Mouse (Mus musculus): ENCODE data around the gene Acad11.

Gene Acad11

GRCm38 (mm10) chr9:104063244-104063961, at the start of gene Acad11:
Acad11 (plus strand) TSS chr9:104063377.
- DNase-seq (ENCODE audit: low spot score in 2 of 2), result peak; percentile 83 to 85

DNA sequence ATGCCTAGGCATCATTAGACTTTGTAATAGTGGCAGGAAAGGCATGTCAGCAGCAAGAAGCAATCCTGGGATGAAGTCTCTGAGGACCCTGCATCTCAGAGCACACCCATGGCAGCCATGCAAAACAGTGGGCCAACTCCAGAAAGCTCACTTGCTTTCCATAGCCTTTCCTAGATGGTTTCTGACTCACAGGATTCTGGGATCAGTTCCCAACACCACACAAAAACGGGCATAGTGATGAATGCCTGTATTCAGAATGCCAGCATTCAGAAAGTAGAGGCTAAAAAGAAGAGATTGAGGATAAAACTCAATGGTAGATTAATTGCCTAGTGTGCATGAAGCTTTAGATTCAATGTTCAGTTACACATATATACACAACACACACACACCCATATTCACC, 48.7 kb upstream of the Acad11 start:
- no peak for DNase-seq (ENCODE audit: low spot score in 2 of 2)

- DNase-seq (ENCODE audit: low spot score in 2 of 2), result no peak
These were observed 42.2 kb upstream of the Acad11 start for GRCm38 (mm10) chr9:104021026-104021425.

GRCm38 (mm10) chr9:104027186-104027585, 36.0 kb upstream of the Acad11 start:
- DNase-seq (ENCODE audit: low spot score in 2 of 2), result no peak

GRCm38 (mm10) chr9:104029861-104030260, 33.3 kb upstream of the Acad11 start:
- no peak for DNase-seq (ENCODE audit: low spot score in 2 of 2)

- no peak for DNase-seq (ENCODE audit: low spot score in 2 of 2)
These were observed 28.9 kb upstream of the Acad11 start for GRCm38 (mm10) chr9:104034231-104034630.

DNA sequence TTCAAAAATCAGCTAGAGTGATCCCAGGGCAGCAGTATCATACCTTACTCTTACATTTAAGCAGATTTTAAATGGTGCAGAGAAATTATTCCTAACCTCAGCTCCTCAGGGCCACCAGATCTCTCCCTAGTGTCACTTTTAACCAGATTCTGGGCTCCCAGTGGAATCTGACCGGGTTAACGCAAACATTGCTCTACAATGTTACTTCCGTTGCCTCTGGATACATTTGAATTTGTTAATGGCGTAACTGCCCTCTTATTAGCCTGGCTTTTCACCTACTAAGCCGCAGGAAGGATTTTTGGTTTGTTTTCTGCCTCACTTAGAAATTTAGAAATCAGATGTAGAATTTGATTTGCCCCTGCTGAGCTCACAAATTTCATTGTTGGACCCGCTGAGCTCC, 28.5 kb upstream of the Acad11 start:
- no peak for DNase-seq (ENCODE audit: low spot score in 2 of 2)

DNA sequence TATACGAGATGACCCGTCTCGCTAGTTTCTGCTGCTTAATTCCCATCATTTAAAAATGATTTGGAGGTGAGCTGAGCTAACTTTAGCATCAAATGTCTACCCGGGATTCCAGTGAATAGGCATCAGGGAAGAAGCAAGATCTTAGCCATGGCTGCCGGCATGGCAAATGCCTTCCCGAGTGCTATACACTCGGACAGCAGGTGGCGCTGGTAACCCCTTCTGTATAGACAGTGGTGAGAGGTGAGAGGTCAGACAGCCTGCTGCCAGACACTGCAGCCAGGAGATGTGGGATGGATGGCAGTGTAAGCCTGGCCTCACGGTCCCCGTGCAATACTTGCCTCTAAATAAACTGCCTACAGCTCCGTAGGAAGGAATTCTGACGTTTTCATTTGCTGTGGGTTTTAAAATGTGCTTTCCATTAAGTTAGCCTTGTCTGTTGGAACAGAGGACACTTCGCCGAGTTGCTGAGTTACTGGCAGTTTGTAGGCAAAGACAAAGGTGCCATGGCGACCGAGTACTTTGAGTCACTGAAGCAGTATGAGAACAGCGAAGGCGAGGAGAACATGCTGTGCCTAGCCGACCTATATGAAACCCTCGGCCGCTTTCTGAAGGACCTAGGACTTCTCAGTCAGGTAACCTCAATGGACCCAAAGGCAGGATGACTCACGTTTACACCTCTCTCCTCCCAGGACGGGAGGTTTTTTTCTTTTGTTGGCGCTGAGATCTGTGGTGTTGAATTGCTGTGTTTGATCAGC, 27.7 kb upstream of the Acad11 start:
- DNase-seq (ENCODE audit: low spot score in 2 of 2), result peak; percentile 59 to 85

DNA sequence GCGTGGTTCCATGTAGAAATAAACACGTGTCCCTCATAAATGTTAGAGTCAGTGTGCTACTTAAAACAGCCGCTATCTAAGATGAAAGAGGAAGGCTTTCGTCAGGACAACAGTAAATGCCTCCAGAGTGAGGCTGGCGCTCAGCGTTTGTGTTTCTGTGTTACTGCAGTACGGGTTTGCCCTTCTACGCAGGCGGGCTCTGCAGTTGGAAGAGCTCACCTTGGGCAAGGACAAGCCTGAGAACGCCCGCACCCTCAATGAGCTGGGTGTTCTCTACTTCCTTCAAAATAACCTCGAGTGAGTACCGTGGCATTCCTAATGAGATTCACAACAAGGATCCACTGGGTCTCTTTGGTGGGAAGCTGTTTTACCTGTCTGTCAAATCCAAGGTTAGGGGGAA, 24.9 kb upstream of the Acad11 start:
- no peak for DNase-seq (ENCODE audit: low spot score in 2 of 2)

GRCm38 (mm10) chr9:104039031-104039695, 24.0 kb upstream of the Acad11 start:
- no peak for DNase-seq (ENCODE audit: low spot score in 2 of 2)

- no peak for DNase-seq (ENCODE audit: low spot score in 2 of 2)
These were observed 23.4 kb upstream of the Acad11 start for GRCm38 (mm10) chr9:104039742-104040141.

DNA sequence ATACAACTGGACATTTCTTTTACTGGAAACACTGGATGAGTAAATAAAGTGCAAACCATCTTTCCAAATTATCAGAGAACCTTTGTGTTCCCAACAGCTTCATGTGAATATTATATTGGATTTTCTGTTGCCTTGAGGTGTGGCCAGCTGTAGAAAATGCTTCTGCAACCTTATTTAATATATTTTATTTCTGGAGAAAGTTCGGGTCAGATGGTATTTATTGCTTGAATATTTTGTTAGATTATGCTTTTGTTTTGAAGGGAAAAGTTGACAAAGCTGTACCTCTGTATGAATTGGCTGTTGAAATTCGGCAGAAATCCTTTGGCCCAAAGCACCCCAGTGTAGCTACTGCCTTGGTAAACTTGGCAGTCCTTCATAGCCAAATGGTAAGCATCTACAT, 22.8 kb upstream of the Acad11 start, which contains the start of gene Gm28305:
Gene Gm28305 (plus strand): TSS at position 301 of the 400 bp plus-strand sequence.
- DNase-seq (ENCODE audit: low spot score in 2 of 2), result no peak

DNA sequence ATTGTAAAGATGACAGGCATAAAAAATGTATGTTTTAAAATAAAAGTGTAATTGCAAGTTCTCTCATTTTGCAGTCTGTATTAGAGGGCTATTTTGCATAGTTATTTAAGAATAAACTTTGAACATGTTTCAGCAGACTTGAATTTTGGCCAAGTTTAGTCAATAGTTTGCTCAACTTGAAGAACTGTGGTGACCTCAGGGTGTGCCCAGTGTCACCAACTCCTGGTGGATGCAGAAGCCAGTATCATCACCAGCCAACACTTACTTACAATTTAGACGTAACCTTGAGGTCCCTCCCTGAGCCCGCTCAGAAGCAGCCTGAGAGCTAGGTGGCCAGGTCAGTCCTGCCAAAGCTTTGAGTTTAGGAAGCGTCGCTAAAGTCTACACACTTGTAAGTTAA, 19.5 kb upstream of the Acad11 start:
- no peak for DNase-seq (ENCODE audit: low spot score in 2 of 2)

GRCm38 (mm10) chr9:104051028-104051427, 12.1 kb upstream of the Acad11 start:
- no peak for DNase-seq (ENCODE audit: low spot score in 2 of 2)

DNA sequence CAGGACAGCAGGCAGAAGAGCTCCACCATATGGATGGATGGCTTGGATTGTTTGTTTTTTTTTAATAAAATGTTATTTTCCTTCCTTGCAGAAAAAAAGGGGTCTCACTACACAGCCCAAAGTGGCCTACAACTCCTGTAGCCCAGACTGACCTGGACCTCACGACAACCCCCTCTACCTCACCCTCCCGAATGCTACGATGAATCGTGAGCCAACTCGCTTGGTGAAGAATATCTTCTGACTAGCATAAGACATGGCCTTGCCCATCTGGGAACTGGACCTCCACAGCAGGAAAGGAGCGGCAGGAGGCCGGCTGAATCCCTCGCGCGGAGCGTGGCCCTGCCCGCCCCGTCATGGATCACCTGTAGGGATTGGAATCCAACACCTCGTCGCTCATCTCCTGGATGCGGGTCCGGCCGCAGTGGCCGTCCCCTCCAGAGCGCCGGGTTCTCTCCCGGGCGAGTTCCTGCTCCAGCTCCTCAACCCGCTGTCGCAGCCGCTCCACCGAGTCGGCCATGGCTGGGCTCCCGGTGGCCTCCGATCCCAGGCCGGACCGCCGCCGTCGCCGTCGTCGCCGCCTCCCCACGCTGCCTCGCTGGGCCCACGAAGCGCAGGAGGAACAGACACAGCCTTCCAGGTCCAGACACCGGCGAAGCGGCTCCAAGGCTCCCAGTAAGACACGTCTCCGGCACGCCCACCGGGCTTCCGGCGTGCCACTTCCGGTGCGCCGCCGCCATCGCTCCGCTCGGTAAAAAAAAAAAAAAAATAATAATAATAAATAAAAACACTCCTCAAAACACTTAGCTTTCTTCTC, 540 bp upstream of the Acad11 start, which contains the start of gene Uba5:
Gene Uba5 (minus strand): TSS at position 705 of the 814 bp plus-strand sequence.
- peak in 1 of 2 experiments; percentile 82 for DNase-seq (ENCODE audit: low spot score in 2 of 2)

- DNase-seq (ENCODE audit: low spot score in 2 of 2), result no peak
These were observed 1.4 kb downstream of the Acad11 start for GRCm38 (mm10) chr9:104064571-104064970.

DNA sequence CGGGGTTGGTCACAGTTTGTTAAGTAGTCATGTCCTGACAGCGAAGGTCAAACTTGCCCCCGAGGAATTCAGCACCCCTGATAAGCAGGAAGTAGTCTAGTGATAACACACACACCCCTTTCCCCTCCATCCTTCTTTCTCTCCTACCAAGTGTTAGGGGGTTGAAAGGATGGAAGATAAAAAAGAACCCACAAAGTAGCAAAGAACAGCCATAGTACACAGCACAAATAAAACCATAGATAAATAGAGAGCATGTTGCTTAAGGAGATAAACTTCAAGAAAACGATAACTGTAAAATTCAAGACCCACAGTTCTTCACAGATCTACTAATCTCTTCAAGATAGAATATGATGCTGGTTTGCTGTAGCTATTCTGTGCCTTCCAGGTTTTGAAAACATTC, 7.1 kb downstream of the Acad11 start:
- DNase-seq (ENCODE audit: low spot score in 2 of 2), result no peak

DNA sequence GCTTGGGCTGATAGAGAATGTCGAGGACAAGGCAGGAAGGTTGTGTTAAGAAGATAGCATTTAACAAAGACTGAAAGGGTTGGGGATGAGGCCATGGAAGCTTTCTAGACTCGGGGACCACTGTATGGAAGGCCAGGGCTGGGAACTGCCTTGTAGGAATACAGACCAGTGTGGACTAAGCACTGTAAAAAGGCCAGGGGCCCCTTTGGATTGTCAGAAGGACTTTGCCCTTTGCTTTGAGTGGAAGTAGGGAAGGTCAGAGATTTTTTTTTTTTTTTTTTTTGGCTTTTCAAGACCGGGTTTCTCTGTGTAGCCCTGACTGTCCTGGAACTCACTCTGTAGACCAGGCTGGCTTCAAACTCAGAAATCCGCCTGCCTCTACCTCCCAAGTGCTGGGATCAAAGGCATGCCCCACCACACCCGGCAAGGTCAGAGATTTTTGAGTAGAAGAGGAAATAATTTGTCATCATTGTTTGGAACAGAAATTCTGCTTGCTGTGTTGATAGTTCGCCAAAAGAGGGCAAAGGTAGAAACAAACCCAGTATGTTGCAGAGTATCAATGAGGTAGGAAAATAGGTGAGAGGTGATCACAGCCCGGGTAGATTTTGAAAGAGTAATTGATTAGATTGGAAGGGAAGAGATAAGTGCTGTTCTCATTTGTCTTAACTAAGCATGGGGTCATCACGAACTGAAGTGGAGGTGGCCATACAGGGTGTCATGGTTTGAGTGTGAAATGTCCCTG, 7.9 kb downstream of the Acad11 start:
- DNase-seq (ENCODE audit: low spot score in 2 of 2), result no peak

GRCm38 (mm10) chr9:104075808-104076207, 12.6 kb downstream of the Acad11 start:
- DNase-seq (ENCODE audit: low spot score in 2 of 2), result no peak

DNA sequence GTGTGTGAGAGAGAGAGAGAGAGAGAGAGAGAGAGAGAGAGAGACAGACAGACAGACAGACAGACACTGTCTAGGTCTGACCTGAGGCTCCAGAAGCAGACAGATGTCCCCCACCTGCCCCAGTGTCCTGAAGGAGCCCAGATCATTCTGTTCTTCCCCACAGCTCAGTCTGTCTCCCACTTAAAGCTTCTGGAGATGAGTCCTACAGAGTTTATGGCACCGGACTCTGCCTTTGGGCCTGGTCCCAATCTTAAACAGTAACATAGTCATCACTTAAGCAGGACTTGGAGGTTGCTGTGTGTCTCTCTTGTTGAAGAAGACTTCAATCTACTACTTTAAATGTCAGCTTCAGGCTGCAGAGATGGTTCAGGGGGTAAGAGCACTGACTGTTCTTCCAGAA, 15.6 kb downstream of the Acad11 start:
- DNase-seq (ENCODE audit: low spot score in 2 of 2), result no peak

GRCm38 (mm10) chr9:104079379-104079778, 16.2 kb downstream of the Acad11 start:
- peak; percentile 36 to 71 for DNase-seq (ENCODE audit: low spot score in 2 of 2)

All from spleen, postnatal 10 days (tissue).